Mouse (Mus musculus) heart, embryonic 11.5 days (tissue): Measurements from ENCODE around the gene Hikeshi. TPM values are rescaled to one million over a fixed set of nuclear protein-coding genes. Genes with fewer than 3 reads are reported as not detected.

ENCODE experiments used
- ATAC-seq: fragments of 200-750 bp; cut with Nextera tagmentation; replicated peaks from 2 replicates; pipeline ENCODE4 v1.8.0; 2017; ENCODE audit warnings: moderate library complexity; ENCODE audit not compliant: insufficient number of reproducible peaks, low FRiP score, low TSS enrichment
- H3K27ac ChIP-seq: fragments of 300-500 bp; sonication (generic); 2 replicates; pipeline ENCODE4 v1.5.1; 2014; ENCODE audit warnings: mild to moderate bottlenecking, low read depth, low read length
- H3K27me3 ChIP-seq: fragments of 300-500 bp; sonication (generic); 2 replicates; pipeline ENCODE4 v1.6.1; 2014; ENCODE audit warnings: mild to moderate bottlenecking, low read length, mixed read lengths; ENCODE audit not compliant: control insufficient read depth, insufficient read depth
- H3K36me3 ChIP-seq: fragments of 300-500 bp; sonication (generic); 2 replicates; pipeline ENCODE4 v1.6.1; 2014; ENCODE audit warnings: mild to moderate bottlenecking, low read length, moderate library complexity, mixed read lengths; ENCODE audit not compliant: control insufficient read depth, insufficient read depth
- H3K4me1 ChIP-seq: fragments of 300-500 bp; sonication (generic); 2 replicates; pipeline ENCODE4 v1.6.1; 2014; ENCODE audit warnings: low read length; ENCODE audit not compliant: control insufficient read depth, insufficient read depth
- H3K4me2 ChIP-seq: fragments of 300-500 bp; sonication (generic); 2 replicates; pipeline ENCODE4 v1.6.1; 2014; ENCODE audit warnings: mild to moderate bottlenecking, moderate library complexity
- H3K4me3 ChIP-seq: fragments of 300-500 bp; sonication (generic); 2 replicates; pipeline ENCODE4 v1.5.1; 2014; ENCODE audit warnings: low read depth, low read length
- H3K9ac ChIP-seq: fragments of 300-500 bp; sonication (generic); 2 replicates; pipeline ENCODE4 v1.6.1; 2014; ENCODE audit warnings: mild to moderate bottlenecking, low read depth, low read length, moderate library complexity
- H3K9me3 ChIP-seq: fragments of 300-500 bp; sonication (generic); replicated peaks from 2 replicates; pipeline ENCODE4 v1.6.1; 2016; ENCODE audit warnings: low read length; ENCODE audit not compliant: control insufficient read depth
- WGBS: fragments of 180-500 bp; shearing (Covaris S2); extraction: QIAGEN DNeasy Blood & Tissue Kit; methylation state at CpG from one replicate; pipeline ENCODE4 v1.1.7; 2014; ENCODE audit not compliant: insufficient replicate concordance; 5-methylcytosine and 5-hydroxymethylcytosine counted together
- polyA plus RNA-seq: library from polyadenylated mRNA; unstranded; fragments of >200 nt; fragmentation: Nextera tagmentation; extraction: Ambion mirVana; gene quantifications from 2 replicates; pipeline ENCODE4 v1.2.1, GENCODE M21; 2014

The Hikeshi gene
- polyA plus RNA-seq: 116 and 122 TPM in 2 replicates

GRCm38 (mm10) chr7:89940571-89941463, at the start of gene Hikeshi:
Gene Hikeshi (minus strand): TSS chr7:89941204.
- H3K4me1 ChIP-seq: no peaks in the 10 kb centered on the region; the same call in 1 of the 2 replicates
- H3K27ac ChIP-seq: peak within 1 kb of the TSS; percentile 68
- under 1% methylated on average over 45 of the region's 45 CpGs for WGBS
- peak; percentile 99 for ATAC-seq
- H3K9ac ChIP-seq: peak within 1 kb of the TSS; percentile 86
- no peaks in the 10 kb centered on the region for H3K9me3 ChIP-seq
- no peaks in the 10 kb centered on the region for H3K36me3 ChIP-seq
- H3K27me3 ChIP-seq: no peaks in the 10 kb centered on the region
- peak within 1 kb of the TSS; percentile 74 for H3K4me2 ChIP-seq
- H3K4me3 ChIP-seq: peak within 1 kb of the TSS; percentile 76

DNA sequence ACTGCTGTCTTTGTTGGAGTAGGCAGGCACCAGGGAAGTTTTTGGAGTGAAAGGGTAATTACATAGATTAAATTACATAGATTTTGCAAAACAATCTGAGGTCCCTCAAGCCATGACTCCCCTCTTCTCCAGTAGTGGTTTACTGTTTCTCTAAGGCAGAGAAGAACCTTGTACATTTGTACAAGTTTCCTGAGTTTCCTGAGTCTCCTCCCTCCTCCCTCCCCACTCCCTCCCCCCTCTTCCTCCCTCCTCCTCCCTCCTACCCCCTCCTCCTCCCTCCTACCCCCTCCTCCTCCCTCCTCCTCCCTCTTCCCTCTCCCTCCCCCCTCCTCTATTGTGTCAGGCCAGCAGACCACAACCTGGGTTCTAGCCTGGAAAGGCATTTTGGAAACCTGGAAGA, 43.4 kb upstream of the Hikeshi start:
- no peaks in the 10 kb centered on the region for H3K36me3 ChIP-seq
- H3K9ac ChIP-seq: no peak overlapping the region
- H3K27ac ChIP-seq: no peak overlapping the region
- H3K4me3 ChIP-seq: no peak overlapping the region
- no peak overlapping the region for H3K4me2 ChIP-seq
- ATAC-seq: no peak
- no peaks in the 10 kb centered on the region for H3K9me3 ChIP-seq
- no peaks in the 10 kb centered on the region for H3K4me1 ChIP-seq
- no peaks in the 10 kb centered on the region for H3K27me3 ChIP-seq

DNA sequence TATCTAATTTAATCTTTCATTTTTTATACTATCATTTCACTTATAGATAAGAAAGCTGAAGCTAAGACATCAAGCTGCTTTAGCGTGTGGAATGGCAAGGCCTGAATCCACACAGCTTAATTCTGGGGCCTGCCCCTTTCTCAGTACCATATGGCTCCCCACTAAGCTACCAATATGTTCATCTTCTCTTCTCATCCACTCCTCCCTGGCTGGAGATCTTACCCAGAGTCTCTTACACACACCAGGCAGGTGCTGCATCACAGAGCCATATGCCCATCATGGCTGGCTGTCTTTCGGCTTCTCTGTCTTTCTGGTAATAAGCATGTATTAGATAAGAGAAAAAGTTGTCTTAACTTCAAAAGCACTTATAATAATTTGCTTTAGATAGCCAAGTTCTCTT, 42.4 kb upstream of the Hikeshi start:
- no peaks in the 10 kb centered on the region for H3K36me3 ChIP-seq
- no peak overlapping the region for H3K4me3 ChIP-seq
- no peak overlapping the region for H3K9ac ChIP-seq
- peaks cover 7% of the 10 kb centered on the region; the same call in 1 of the 2 replicates for H3K4me1 ChIP-seq
- 88% methylated on average over 2 of the region's 2 CpGs for WGBS
- no peaks in the 10 kb centered on the region for H3K9me3 ChIP-seq
- no peak overlapping the region for H3K4me2 ChIP-seq
- ATAC-seq: no peak
- H3K27ac ChIP-seq: no peak overlapping the region
- no peaks in the 10 kb centered on the region for H3K27me3 ChIP-seq

DNA sequence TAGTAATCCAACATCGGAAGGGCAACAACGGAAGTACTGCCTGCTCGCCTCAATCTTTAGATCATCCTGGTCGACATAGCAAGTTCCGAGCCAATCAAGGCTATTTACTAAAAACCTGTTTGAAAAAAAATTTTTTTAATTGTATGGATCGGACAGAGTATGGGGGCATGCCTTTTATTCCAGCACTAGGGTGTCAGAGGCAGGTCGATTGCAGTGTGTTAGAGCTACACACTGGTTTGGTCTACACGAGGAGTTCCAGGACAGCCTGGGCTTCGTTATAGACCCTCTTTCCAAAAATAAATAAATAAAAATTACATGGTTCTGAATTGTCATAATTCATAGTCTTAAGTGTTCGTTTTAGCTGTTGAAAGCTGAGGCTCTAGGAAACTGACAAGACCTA, 40.6 kb upstream of the Hikeshi start:
- Histone ChIP-seq H3K27ac (no peak overlapping the region), H3K4me1 (peaks cover 7% of the 10 kb centered on the region; the same call in 1 of the 2 replicates), H3K4me3 (peak overlapping the region; percentile 62), H3K36me3 (no peaks in the 10 kb centered on the region), H3K27me3 (no peaks in the 10 kb centered on the region), H3K4me2 (peak overlapping the region; percentile 72), H3K9ac (peak overlapping the region; percentile 88), H3K9me3 (no peaks in the 10 kb centered on the region)
- WGBS: 15% methylated on average over 10 of the region's 10 CpGs
- no peak for ATAC-seq

DNA sequence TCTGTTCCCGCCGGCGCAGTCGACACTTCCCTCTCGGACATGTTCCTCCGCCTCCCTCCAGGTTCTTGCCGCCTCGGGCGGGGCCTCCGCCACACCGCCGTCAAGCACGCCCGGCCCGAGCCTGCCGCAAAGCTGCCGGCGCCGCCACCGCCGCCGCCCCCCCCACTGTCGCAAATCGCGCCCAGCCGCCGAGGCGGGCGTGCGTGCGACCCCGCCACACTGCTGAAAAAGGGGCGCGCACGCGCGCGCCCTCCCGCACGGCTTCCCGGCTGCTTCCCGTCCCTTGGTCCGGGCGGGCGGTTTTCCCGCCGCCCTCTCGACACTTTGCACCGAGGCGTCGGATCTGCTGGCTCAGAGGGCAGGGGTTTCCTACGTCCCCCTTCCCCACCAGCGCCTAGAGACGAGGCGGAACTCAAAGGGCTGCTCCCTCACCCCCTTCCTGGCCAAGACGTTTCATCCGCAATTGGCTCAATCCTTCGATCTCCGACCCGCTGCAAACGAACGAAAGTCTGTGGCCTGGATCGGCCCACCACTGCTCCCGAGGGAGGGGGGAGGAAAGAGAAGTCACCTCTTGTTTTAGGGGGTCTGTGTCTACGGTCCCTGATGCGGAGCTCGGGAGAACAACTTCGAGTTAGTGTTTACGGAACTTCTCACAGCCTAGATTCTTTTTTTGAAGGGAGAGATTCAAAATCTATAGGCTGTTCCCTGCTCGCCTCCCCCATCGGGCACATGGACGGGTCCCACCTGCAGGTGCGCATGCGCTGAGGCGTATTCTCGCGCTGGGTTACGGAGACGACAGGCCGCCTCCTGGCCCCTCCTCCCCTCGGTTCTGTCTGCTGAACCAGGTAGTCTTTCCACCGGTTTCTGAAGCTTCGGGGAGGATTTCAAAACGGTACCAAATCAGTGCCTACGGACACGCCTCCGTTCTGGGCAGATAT, 39.8 kb upstream of the Hikeshi start, which contains the start of gene Eed:
Gene Eed (minus strand): TSS at position 499 of the 938 bp plus-strand sequence.
- WGBS: under 1% methylated on average over 85 of the region's 87 CpGs
- H3K4me2 ChIP-seq: peak within 1 kb of the TSS; percentile 72
- H3K9me3 ChIP-seq: no peaks in the 10 kb centered on the region
- peak within 1 kb of the TSS; percentile 98 for H3K27ac ChIP-seq
- peaks cover 5% of the 10 kb centered on the region for H3K36me3 ChIP-seq
- H3K4me3 ChIP-seq: peak within 1 kb of the TSS; percentile 62
- no peaks in the 10 kb centered on the region for H3K27me3 ChIP-seq
- H3K4me1 ChIP-seq: peaks cover 7% of the 10 kb centered on the region; the same call in 1 of the 2 replicates
- peak within 1 kb of the TSS; percentile 88 for H3K9ac ChIP-seq
- peak; percentile 88 for ATAC-seq

- Histone ChIP-seq H3K27me3 (no peaks in the 10 kb centered on the region), H3K36me3 (peaks cover 9% of the 10 kb centered on the region), H3K27ac (peak overlapping the region; percentile 98), H3K4me2 (peak overlapping the region; percentile 72), H3K9ac (peak overlapping the region; percentile 88), H3K9me3 (no peaks in the 10 kb centered on the region), H3K4me3 (peak overlapping the region; percentile 62), H3K4me1 (peaks cover 7% of the 10 kb centered on the region; the same call in 1 of the 2 replicates)
- under 1% methylated on average over 31 of the region's 31 CpGs for WGBS
- ATAC-seq: peak; percentile 47; the same call in 1 of the 2 replicates
These were observed 39.1 kb upstream of the Hikeshi start for GRCm38 (mm10) chr7:89980133-89980484.

DNA sequence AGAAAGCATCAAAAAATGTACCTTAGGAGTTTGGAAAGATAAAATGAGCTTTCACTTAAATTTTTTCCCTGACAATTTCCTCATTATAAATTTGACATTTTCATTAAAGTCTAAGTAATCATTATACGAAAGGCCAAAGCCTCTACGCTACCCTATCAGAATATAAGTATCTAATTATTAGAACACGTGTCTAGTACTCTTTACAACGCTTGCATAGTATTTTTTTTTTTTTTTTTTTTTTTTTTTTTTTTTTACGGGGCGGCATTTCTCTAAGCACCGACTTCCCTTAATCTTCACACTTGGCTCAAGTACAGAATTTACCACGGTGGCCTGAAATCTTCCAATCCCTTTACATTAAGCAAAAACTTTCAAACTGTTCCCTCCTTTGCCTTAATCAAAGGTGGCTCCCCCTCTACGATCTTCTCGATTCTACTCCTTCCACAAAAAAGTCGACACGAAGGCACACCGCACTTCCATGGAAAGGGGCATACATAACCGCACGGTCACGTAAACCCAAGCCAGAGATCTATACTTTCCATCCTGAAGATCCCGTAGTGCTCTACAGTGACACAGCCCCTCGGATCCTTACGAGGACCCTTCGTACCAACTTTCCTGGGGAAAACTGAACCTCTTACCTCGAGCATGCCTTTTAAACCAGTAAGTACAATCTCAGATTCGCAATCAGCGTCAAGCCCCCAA, 38.6 kb upstream of the Hikeshi start:
- 5% methylated on average over 23 of the region's 23 CpGs for WGBS

DNA sequence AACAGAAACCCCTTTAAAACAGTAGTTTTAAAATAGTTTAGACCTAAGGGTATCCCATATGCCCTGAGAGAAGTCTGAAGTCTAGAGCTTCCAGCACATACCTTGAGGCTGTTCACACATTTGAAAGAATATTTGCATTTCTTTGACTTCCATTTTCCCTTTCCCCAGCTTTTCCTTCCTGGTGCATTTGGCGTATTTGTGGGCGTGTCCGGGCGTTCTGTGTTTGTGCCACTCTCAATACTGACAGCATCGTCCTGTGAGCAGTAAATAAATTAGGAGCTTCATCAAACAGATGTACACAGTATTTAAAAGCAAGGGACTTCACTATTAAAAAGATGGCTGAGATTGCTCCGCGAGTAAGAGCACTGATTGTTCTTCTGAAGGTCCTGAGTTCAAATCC, 35.8 kb upstream of the Hikeshi start:
- H3K4me3 ChIP-seq: no peak overlapping the region

More for the DNA sequence above, 38.6 kb upstream of the Hikeshi start:
- Histone ChIP-seq H3K27me3 (no peaks in the 10 kb centered on the region), H3K36me3 (peaks cover 9% of the 10 kb centered on the region), H3K4me3 (peak overlapping the region; percentile 62), H3K9me3 (no peaks in the 10 kb centered on the region), H3K4me2 (peak overlapping the region; percentile 72), H3K27ac (peak overlapping the region; percentile 98), H3K4me1 (peaks cover 7% of the 10 kb centered on the region; the same call in 1 of the 2 replicates), H3K9ac (peak overlapping the region; percentile 88)
- no peak for ATAC-seq

More for the DNA sequence above, 35.8 kb upstream of the Hikeshi start:
- Histone ChIP-seq H3K27me3 (no peaks in the 10 kb centered on the region), H3K9me3 (no peaks in the 10 kb centered on the region), H3K4me1 (peaks cover 7% of the 10 kb centered on the region; the same call in 1 of the 2 replicates), H3K36me3 (peaks cover 13% of the 10 kb centered on the region), H3K9ac (no peak overlapping the region), H3K27ac (no peak overlapping the region), H3K4me2 (no peak overlapping the region)
- 95% methylated on average over 7 of the region's 7 CpGs for WGBS
- no peak for ATAC-seq
